Mouse (Mus musculus): ENCODE data around the gene Trpm8. TPM values are rescaled to one million over a fixed set of nuclear protein-coding genes. Genes with fewer than 3 reads are reported as not detected.

Trpm8 gene
- polyA plus RNA-seq, 1 experiment from 2014 or later, result not detected

- Histone ChIP-seq H3K4me1 (ENCODE audit: control insufficient read depth, insufficient read depth, low read length) (no peaks in the 10 kb centered on the region), H3K27me3 (ENCODE audit: control insufficient read depth, insufficient read depth, low read length) (no peaks in the 10 kb centered on the region), H3K36me3 (ENCODE audit: control insufficient read depth, insufficient read depth, low read length) (no peaks in the 10 kb centered on the region), H3K9me3 (ENCODE audit: control insufficient read depth, low read length) (peaks cover 44% of the 10 kb centered on the region), H3K4me2 (replicated peaks; ENCODE audit: low read depth, low read length) (no peak overlapping the region), H3K4me3 (ENCODE audit: low read length) (no peak overlapping the region), H3K27ac (ENCODE audit: low read depth, low read length) (no peak overlapping the region), H3K9ac (ENCODE audit: low read depth, low read length) (no peak overlapping the region)
- 65% methylated on average over 10 of the region's 10 CpGs for WGBS
- ATAC-seq (ENCODE audit: low FRiP score, low TSS enrichment), result no peak
Measured at GRCm38 (mm10) chr1:88284228-88284945, 6.9 kb downstream of the Trpm8 start.

- no peak overlapping the region for H3K4me3 ChIP-seq (ENCODE audit: low read length)
- no peak overlapping the region for H3K27ac ChIP-seq (ENCODE audit: low read depth, low read length)
- WGBS, result 62% methylated on average over 7 of the region's 7 CpGs
- H3K9ac ChIP-seq (ENCODE audit: low read depth, low read length), result no peak overlapping the region
- no peak for ATAC-seq (ENCODE audit: low FRiP score, low TSS enrichment)
- no peaks in the 10 kb centered on the region for H3K36me3 ChIP-seq (ENCODE audit: control insufficient read depth, insufficient read depth, low read length)
- no peaks in the 10 kb centered on the region for H3K4me1 ChIP-seq (ENCODE audit: control insufficient read depth, insufficient read depth, low read length)
- H3K9me3 ChIP-seq (ENCODE audit: control insufficient read depth, low read length), result peaks cover 45% of the 10 kb centered on the region
- no peak overlapping the region for H3K4me2 ChIP-seq (replicated peaks; ENCODE audit: low read depth, low read length)
- H3K27me3 ChIP-seq (ENCODE audit: control insufficient read depth, insufficient read depth, low read length), result no peaks in the 10 kb centered on the region
Measured at GRCm38 (mm10) chr1:88284946-88285320, 7.5 kb downstream of the Trpm8 start.

- ATAC-seq (ENCODE audit: low FRiP score, low TSS enrichment), result no peak
- H3K4me2 ChIP-seq (replicated peaks; ENCODE audit: low read depth, low read length), result no peak overlapping the region
- H3K4me3 ChIP-seq (ENCODE audit: low read length), result no peak overlapping the region
- 71% methylated on average over 5 of the region's 5 CpGs for WGBS
- no peaks in the 10 kb centered on the region for H3K4me1 ChIP-seq (ENCODE audit: control insufficient read depth, insufficient read depth, low read length)
- H3K9me3 ChIP-seq (ENCODE audit: control insufficient read depth, low read length), result peaks cover 52% of the 10 kb centered on the region
- H3K27me3 ChIP-seq (ENCODE audit: control insufficient read depth, insufficient read depth, low read length), result no peaks in the 10 kb centered on the region
- H3K27ac ChIP-seq (ENCODE audit: low read depth, low read length), result no peak overlapping the region
- H3K36me3 ChIP-seq (ENCODE audit: control insufficient read depth, insufficient read depth, low read length), result no peaks in the 10 kb centered on the region
- H3K9ac ChIP-seq (ENCODE audit: low read depth, low read length), result no peak overlapping the region
Measured at GRCm38 (mm10) chr1:88285652-88286051, 8.2 kb downstream of the Trpm8 start.

DNA sequence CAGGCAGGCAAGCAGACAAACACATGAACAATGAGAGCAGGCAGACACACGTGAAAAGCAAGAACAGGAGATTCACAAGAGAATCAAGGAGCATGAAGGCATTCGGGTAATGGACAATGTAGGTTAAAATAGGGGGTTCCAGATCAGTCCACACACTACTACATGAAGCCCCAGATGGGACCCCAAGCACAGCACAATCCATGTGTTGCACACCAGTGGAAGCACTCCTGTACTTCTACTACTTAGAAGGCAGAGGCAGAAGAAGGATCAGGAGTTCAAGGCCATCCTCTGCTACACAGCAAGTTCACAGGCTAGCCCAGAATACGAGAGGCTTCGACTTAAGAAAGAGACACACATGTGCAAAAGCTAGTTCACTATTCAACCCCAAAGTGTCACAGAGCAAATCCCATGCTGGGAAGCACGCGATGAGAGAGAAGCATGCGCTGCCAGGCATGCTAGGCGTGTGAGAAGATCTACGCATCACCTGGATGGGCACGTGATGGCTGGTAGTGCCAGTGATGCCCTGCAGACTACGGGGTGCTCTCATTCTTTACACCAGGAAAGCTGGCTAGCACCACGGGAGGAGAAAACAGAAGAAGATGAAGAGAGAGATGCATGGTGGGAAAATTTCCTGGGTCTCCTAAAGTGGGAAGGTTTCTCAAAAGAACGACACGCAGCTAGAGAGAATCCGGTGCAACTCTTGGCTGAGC lies 8.8 kb downstream of the Trpm8 start:
- Histone ChIP-seq H3K4me2 (replicated peaks; ENCODE audit: low read depth, low read length) (no peak overlapping the region), H3K36me3 (ENCODE audit: control insufficient read depth, insufficient read depth, low read length) (no peaks in the 10 kb centered on the region), H3K4me1 (ENCODE audit: control insufficient read depth, insufficient read depth, low read length) (no peaks in the 10 kb centered on the region), H3K9ac (ENCODE audit: low read depth, low read length) (no peak overlapping the region), H3K9me3 (ENCODE audit: control insufficient read depth, low read length) (peaks cover 57% of the 10 kb centered on the region), H3K27ac (ENCODE audit: low read depth, low read length) (no peak overlapping the region), H3K4me3 (ENCODE audit: low read length) (no peak overlapping the region), H3K27me3 (ENCODE audit: control insufficient read depth, insufficient read depth, low read length) (no peaks in the 10 kb centered on the region)
- 83% methylated on average over 15 of the region's 15 CpGs for WGBS
- ATAC-seq (ENCODE audit: low FRiP score, low TSS enrichment), result no peak

DNA sequence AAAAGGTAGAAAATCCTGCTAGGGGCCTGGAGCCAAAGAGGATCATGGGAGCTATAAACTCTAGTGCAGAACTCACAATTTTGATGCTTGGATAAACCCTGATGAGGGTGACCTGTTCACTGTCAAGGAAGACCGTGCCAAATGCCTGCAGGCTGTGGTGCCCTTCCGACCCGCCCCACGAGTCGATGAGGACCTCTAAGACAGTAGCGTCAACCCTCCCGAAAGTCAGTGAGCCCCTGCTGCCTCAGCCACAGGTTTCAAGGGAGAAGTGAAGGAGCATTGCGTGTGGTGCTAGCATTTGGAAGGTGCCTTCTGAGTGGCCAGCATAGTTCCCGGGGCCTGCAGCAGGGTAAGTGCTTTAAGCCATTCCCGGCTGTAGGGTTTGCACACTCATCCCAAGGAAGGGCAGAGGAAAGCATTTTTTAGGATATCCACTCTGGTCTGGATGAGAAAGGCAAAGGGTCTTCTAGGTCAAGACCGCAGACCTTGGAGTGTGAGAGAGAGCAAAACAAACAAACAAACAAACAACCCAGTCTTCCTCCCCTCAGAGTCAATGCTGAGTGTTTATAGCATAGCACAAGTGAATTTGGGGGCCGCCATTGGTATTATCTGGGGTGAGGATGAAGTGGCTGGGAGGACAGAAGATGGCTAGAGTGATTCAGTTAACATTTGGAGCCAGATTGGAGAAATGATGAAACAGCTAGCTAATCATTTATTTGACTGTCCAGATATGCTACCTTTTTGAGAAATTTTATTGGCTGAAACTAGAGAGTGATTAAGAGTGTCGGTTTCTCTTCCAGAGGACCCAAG lies 9.6 kb downstream of the Trpm8 start:
- Histone ChIP-seq H3K4me1 (ENCODE audit: control insufficient read depth, insufficient read depth, low read length) (no peaks in the 10 kb centered on the region), H3K27ac (ENCODE audit: low read depth, low read length) (no peak overlapping the region), H3K9ac (ENCODE audit: low read depth, low read length) (no peak overlapping the region), H3K36me3 (ENCODE audit: control insufficient read depth, insufficient read depth, low read length) (no peaks in the 10 kb centered on the region), H3K4me3 (ENCODE audit: low read length) (no peak overlapping the region), H3K27me3 (ENCODE audit: control insufficient read depth, insufficient read depth, low read length) (no peaks in the 10 kb centered on the region), H3K4me2 (replicated peaks; ENCODE audit: low read depth, low read length) (no peak overlapping the region), H3K9me3 (ENCODE audit: control insufficient read depth, low read length) (peaks cover 65% of the 10 kb centered on the region)
- WGBS, result 72% methylated on average over 13 of the region's 13 CpGs
- ATAC-seq (ENCODE audit: low FRiP score, low TSS enrichment), result 0 out of 2 replicates have a peak, but pooled peaks have one; percentile 4

- Histone ChIP-seq H3K27me3 (ENCODE audit: control insufficient read depth, insufficient read depth, low read length) (no peaks in the 10 kb centered on the region), H3K4me1 (ENCODE audit: control insufficient read depth, insufficient read depth, low read length) (no peaks in the 10 kb centered on the region), H3K4me2 (replicated peaks; ENCODE audit: low read depth, low read length) (no peak overlapping the region), H3K36me3 (ENCODE audit: control insufficient read depth, insufficient read depth, low read length) (no peaks in the 10 kb centered on the region), H3K9ac (ENCODE audit: low read depth, low read length) (no peak overlapping the region), H3K27ac (ENCODE audit: low read depth, low read length) (no peak overlapping the region), H3K4me3 (ENCODE audit: low read length) (no peak overlapping the region), H3K9me3 (ENCODE audit: control insufficient read depth, low read length) (peaks cover 66% of the 10 kb centered on the region)
- WGBS, result 40% methylated on average over 5 of the region's 5 CpGs
- 0 out of 2 replicates have a peak, but pooled peaks have one; percentile 6 for ATAC-seq (ENCODE audit: low FRiP score, low TSS enrichment)
Measured at GRCm38 (mm10) chr1:88287697-88287980, 10.2 kb downstream of the Trpm8 start.

GRCm38 (mm10) chr1:88288056-88288788 lies 10.8 kb downstream of the Trpm8 start:
- no peak overlapping the region for H3K4me3 ChIP-seq (ENCODE audit: low read length)
- H3K36me3 ChIP-seq (ENCODE audit: control insufficient read depth, insufficient read depth, low read length), result no peaks in the 10 kb centered on the region
- no peaks in the 10 kb centered on the region for H3K4me1 ChIP-seq (ENCODE audit: control insufficient read depth, insufficient read depth, low read length)
- ATAC-seq (ENCODE audit: low FRiP score, low TSS enrichment), result no peak
- H3K27me3 ChIP-seq (ENCODE audit: control insufficient read depth, insufficient read depth, low read length), result no peaks in the 10 kb centered on the region
- H3K9ac ChIP-seq (ENCODE audit: low read depth, low read length), result no peak overlapping the region
- no peak overlapping the region for H3K27ac ChIP-seq (ENCODE audit: low read depth, low read length)
- no peak overlapping the region for H3K4me2 ChIP-seq (replicated peaks; ENCODE audit: low read depth, low read length)
- WGBS, result 45% methylated on average over 3 of the region's 3 CpGs
- peaks cover 64% of the 10 kb centered on the region for H3K9me3 ChIP-seq (ENCODE audit: control insufficient read depth, low read length)

- WGBS, result 75% methylated on average over 3 of the region's 3 CpGs
- peaks cover 59% of the 10 kb centered on the region for H3K9me3 ChIP-seq (ENCODE audit: control insufficient read depth, low read length)
- no peaks in the 10 kb centered on the region for H3K4me1 ChIP-seq (ENCODE audit: control insufficient read depth, insufficient read depth, low read length)
- H3K27ac ChIP-seq (ENCODE audit: low read depth, low read length), result no peak overlapping the region
- H3K27me3 ChIP-seq (ENCODE audit: control insufficient read depth, insufficient read depth, low read length), result no peaks in the 10 kb centered on the region
- no peak overlapping the region for H3K4me3 ChIP-seq (ENCODE audit: low read length)
- no peaks in the 10 kb centered on the region for H3K36me3 ChIP-seq (ENCODE audit: control insufficient read depth, insufficient read depth, low read length)
- no peak for ATAC-seq (ENCODE audit: low FRiP score, low TSS enrichment)
- no peak overlapping the region for H3K4me2 ChIP-seq (replicated peaks; ENCODE audit: low read depth, low read length)
- no peak overlapping the region for H3K9ac ChIP-seq (ENCODE audit: low read depth, low read length)
Measured at GRCm38 (mm10) chr1:88288789-88289127, 11.3 kb downstream of the Trpm8 start.

Measured in kidney, embryonic 14.5 days (tissue).